In the genomic region with DNA sequence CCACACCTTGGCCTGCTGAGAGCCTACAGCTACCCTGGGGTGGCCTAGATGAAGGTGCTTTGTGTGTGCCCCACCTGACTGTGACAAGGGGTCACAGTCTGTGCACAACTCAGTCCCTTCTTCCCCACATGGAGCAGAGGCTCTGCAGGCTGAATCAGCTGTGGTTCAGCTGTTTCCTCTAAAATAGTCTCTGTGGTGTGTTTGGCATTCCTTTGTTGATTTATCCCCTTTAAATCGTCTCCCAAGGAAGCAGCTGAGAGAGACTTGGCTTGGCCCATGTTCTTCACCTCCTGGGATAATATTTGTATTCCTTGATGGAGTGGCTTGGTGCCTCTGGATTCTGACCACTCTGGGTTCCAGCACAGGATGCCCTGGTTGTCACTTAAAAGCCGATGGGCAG, we compare ENCODE assay signal across 29 mouse cellular contexts.
DNase-seq lines count a peak whose midpoint lies in the region; ATAC-seq and TF ChIP-seq lines count a peak whose summit lies in the region.
"Had no signal": no experiment of that assay in that cellular context is flagged by ENCODE, and none has a peak within 500 bp of the region (broad histone marks: within the 10 kb centered on the region; RNA-seq: fewer than 3 reads in every experiment).

No protein-coding gene starts in this region.

- peak in 1 of 2 experiments; percentile 10 for DNase-seq in heart, adult 2 months
- DNase-seq in heart, postnatal 4 days = no peak
- DNase-seq in 3134 (ENCODE audit: extremely low read depth, insufficient read length, low spot score) = peak; percentile 16
- peak; percentile 54 for DNase-seq in NIH3T3 (ENCODE audit: low read depth)
- peak; percentile 44 for DNase-seq in heart, postnatal 0 days (ENCODE audit: low spot score)
- DNase-seq: adrenal gland, postnatal 14 days; B cell, adult 2 months; cerebellum, adult 11 months; cerebellum, adult 9-10 months; cerebellum, postnatal 36 days; gastrocnemius, adult 2 months; gastrocnemius, postnatal 36 days; kidney, adult 11 months; kidney, postnatal 25 days; thymus, adult 2 months; thymus, postnatal 36 days had no signal

- H3K4me2 ChIP-seq in heart, postnatal 0 days (ENCODE audit: low read depth, low read length) = no peak overlapping the region
- no peak overlapping the region for H3K4me2 ChIP-seq in intestine, embryonic 15.5 days (replicated peaks)
- H3K4me2 ChIP-seq: forebrain, embryonic 15.5 days; hindbrain, embryonic 14.5 days; limb, embryonic 13.5 days; liver, embryonic 11.5 days; lung, embryonic 15.5 days; midbrain, embryonic 11.5 days; neural tube, embryonic 13.5 days had no signal

- WGBS in heart, adult 2 months = 26% methylated on average over 2 of the region's 2 CpGs
- WGBS in heart, postnatal 0 days = 45% methylated on average over 2 of the region's 2 CpGs
- 46% methylated on average over 2 of the region's 2 CpGs for WGBS in intestine, embryonic 15.5 days

- intact Hi-C loops in heart, adult 2 months (cut with DNase I) = no loop called here

- H3K27ac ChIP-seq in heart, adult 2 months = no peak overlapping the region
- H3K27ac ChIP-seq in heart, postnatal 0 days (ENCODE audit: low read depth) = no peak overlapping the region
- no peak overlapping the region for H3K27ac ChIP-seq in intestine, embryonic 15.5 days
- H3K27ac ChIP-seq: forebrain, embryonic 10.5 days; forebrain, embryonic 15.5 days; gastrocnemius, adult 2 months; hindbrain, embryonic 14.5 days; limb, embryonic 13.5 days; lung, embryonic 15.5 days; neural tube, embryonic 13.5 days had no signal

- H3K4me1 ChIP-seq in heart, adult 2 months (ENCODE audit: control insufficient read depth, insufficient read depth, low read length) = no peaks in the 10 kb centered on the region; the same call in 1 of the 2 replicates
- H3K4me1 ChIP-seq in heart, postnatal 0 days (ENCODE audit: control insufficient read depth, insufficient read depth) = no peaks in the 10 kb centered on the region
- H3K4me1 ChIP-seq in intestine, embryonic 15.5 days (replicated peaks) = no peaks in the 10 kb centered on the region
- H3K4me1 ChIP-seq: forebrain, embryonic 15.5 days; limb, embryonic 13.5 days; lung, embryonic 15.5 days; neural tube, embryonic 13.5 days had no signal

- no peak overlapping the region for H3K9ac ChIP-seq in heart, adult 2 months (ENCODE audit: low read depth, low read length)
- H3K9ac ChIP-seq in heart, postnatal 0 days (replicated peaks; ENCODE audit: low read depth, low read length) = no peak overlapping the region
- H3K9ac ChIP-seq in intestine, embryonic 15.5 days = no peak overlapping the region
- H3K9ac ChIP-seq: forebrain, embryonic 15.5 days; hindbrain, embryonic 14.5 days; limb, embryonic 13.5 days; lung, embryonic 15.5 days; neural tube, embryonic 13.5 days had no signal

- no peaks in the 10 kb centered on the region for H3K36me3 ChIP-seq in heart, adult 2 months (ENCODE audit: control insufficient read depth, insufficient read depth, low read length)
- H3K36me3 ChIP-seq in heart, postnatal 0 days (replicated peaks; ENCODE audit: control insufficient read depth, insufficient read depth, low read length) = no peaks in the 10 kb centered on the region
- H3K36me3 ChIP-seq in intestine, embryonic 15.5 days = no peaks in the 10 kb centered on the region
- H3K36me3 ChIP-seq: forebrain, embryonic 15.5 days; limb, embryonic 13.5 days; lung, embryonic 15.5 days; neural tube, embryonic 13.5 days had no signal

- H3K9me3 ChIP-seq in heart, postnatal 0 days (replicated peaks; ENCODE audit: control insufficient read depth, low read length) = no peaks in the 10 kb centered on the region
- H3K9me3 ChIP-seq in intestine, embryonic 15.5 days = no peaks in the 10 kb centered on the region
- H3K9me3 ChIP-seq: forebrain, embryonic 10.5 days; forebrain, embryonic 15.5 days; limb, embryonic 13.5 days; lung, embryonic 15.5 days; neural tube, embryonic 13.5 days had no signal

- H3K4me3 ChIP-seq in heart, adult 2 months = no peak overlapping the region
- H3K4me3 ChIP-seq in heart, postnatal 0 days (ENCODE audit: low read depth, low read length) = no peak overlapping the region
- H3K4me3 ChIP-seq in intestine, embryonic 15.5 days (replicated peaks) = no peak overlapping the region
- H3K4me3 ChIP-seq: forebrain, embryonic 10.5 days; forebrain, embryonic 15.5 days; gastrocnemius, adult 2 months; limb, embryonic 13.5 days; lung, embryonic 15.5 days; neural tube, embryonic 13.5 days had no signal

- TF ChIP-seq CTCF in heart, adult 2 months (IDR thresholded peaks at IDR 0.05) = no peak
- no peak for TF ChIP-seq CTCF in heart, postnatal 0 days (IDR thresholded peaks at IDR 0.05; ENCODE audit: low read depth)

- TF ChIP-seq EP300 in heart, adult 2 months (IDR thresholded peaks at IDR 0.05; ENCODE audit: insufficient read depth, low read depth, low read length) = 0 out of 2 replicates have a peak, but pooled peaks have one; percentile 13
- no peak for TF ChIP-seq EP300 in heart, postnatal 0 days (IDR thresholded peaks at IDR 0.05; ENCODE audit: low read depth)

- ATAC-seq in heart, postnatal 0 days (ENCODE audit: insufficient read depth, low read depth) = peak; percentile 41; the same call in 1 of the 2 replicates
- no peak for ATAC-seq in megakaryocyte, adult 5-6 weeks (ENCODE audit: poor library complexity, severe bottlenecking)
- ATAC-seq in intestine, embryonic 15.5 days = no peak
- ATAC-seq: forebrain, embryonic 15.5 days; midbrain, embryonic 16.5 days; Patski had no signal

- TF ChIP-seq POLR2A in heart, adult 2 months (IDR thresholded peaks at IDR 0.05; ENCODE audit: insufficient read depth, low read depth, low read length) = no peak

- H3K79me2 ChIP-seq in heart, adult 2 months (replicated peaks; ENCODE audit: control insufficient read depth, insufficient read depth, low read length) = no peaks in the 10 kb centered on the region

- H3K27me3 ChIP-seq in heart, adult 2 months (ENCODE audit: control insufficient read depth, insufficient read depth, low read length) = no peaks in the 10 kb centered on the region
- H3K27me3 ChIP-seq in heart, postnatal 0 days (ENCODE audit: control insufficient read depth, insufficient read depth, low read length) = no peaks in the 10 kb centered on the region
- no peaks in the 10 kb centered on the region for H3K27me3 ChIP-seq in intestine, embryonic 15.5 days (replicated peaks)
- H3K27me3 ChIP-seq: CH12.LX; forebrain, embryonic 15.5 days; limb, embryonic 13.5 days; lung, embryonic 15.5 days; neural tube, embryonic 13.5 days; Patski had no signal
